Mouse (Mus musculus) adrenal gland, postnatal 25 days (tissue): ENCODE results near the gene Top3a. TPM values are rescaled to one million over a fixed set of nuclear protein-coding genes. Genes with fewer than 3 reads are reported as not detected.
A peak's percentile ranks its signal among the peaks of the same experiment; 100 is the strongest.
"Not testable (repeated sequence)": the region's sequence is repeated elsewhere in the genome, so short reads cannot be mapped to it uniquely, and the experiment has no call there.

Experiments
- DNase-seq: peaks from one replicate; pipeline ENCODE4 v3.0.0; 2021; ENCODE audit warnings: mixed read lengths
- long read RNA-seq: library from polyadenylated mRNA; stranded (forward); transcript quantifications from one replicate; pipeline ENCODE4 v2.0.0, GENCODE M21; 2021
- total RNA-seq: library from RNA; stranded (reverse); gene quantifications from 2 replicates; pipeline ENCODE4 v1.2.3, GENCODE M21; 2021

Gene Top3a
- 13.2 and 13.7 TPM in 2 replicates for total RNA-seq
- long read RNA-seq, partial matches to known transcripts: 5 of 9 reads
- long read RNA-seq, other reads (novel, unspliced or antisense): 2 of 9 reads

DNA sequence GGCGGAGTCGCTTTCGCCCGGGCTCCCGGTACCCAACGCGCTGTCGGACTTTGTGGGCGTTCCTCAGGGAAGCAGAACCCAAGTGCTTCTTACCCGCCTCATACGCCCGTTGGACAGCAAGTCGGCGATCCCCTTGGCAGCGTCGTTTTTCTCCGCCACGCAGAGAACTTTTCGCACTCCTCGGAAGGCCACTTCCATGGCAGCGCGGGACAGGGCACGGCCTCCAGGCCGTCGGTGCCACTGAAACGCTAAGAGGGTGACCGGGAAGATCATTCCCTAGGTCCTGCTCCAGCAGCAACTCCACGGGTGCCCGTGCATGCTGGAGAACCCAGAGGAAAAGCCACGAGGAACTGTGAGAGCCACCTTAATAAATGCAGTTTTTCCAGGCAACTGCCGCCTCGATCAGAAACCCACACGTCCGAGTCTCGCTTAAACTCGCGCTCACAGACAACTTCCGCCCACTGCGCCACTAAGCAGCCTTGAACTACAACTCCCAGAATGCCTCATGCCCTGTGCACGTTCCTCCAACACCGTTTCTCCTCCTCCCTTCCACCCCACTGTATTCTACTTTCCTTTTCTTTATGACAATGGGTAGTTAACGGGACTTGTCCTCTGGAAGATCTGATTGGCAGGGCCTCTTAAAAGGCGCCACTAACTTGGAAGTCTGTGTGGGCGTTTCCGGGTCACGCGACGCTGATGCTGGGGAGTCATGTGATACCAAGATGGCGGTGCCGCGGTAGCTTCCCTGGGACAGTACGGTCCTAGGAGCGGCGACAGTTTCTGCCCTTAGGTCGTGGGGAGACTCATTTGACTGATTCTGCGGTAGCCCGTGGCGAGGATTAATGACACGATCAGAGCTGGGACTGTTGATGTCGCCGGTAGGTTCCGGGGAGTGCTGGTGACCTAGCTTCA, at the start of gene Top3a, which contains the start of gene Smcr8:
Top3a (minus strand) TSS at position 537 of the 912 bp plus-strand sequence.
Smcr8 (plus strand) TSS at position 696 of the 912 bp plus-strand sequence.
- peak; percentile 79 for DNase-seq

GRCm38 (mm10) chr11:60826700-60827099, 49.5 kb upstream of the Top3a start:
- no peak for DNase-seq

GRCm38 (mm10) chr11:60825191-60825590, 48.0 kb upstream of the Top3a start:
- DNase-seq: no peak

- DNase-seq: no peak
Measured at GRCm38 (mm10) chr11:60823771-60824170, 46.6 kb upstream of the Top3a start.

- no peak for DNase-seq
Measured at GRCm38 (mm10) chr11:60816398-60816797, 39.2 kb upstream of the Top3a start.

DNA sequence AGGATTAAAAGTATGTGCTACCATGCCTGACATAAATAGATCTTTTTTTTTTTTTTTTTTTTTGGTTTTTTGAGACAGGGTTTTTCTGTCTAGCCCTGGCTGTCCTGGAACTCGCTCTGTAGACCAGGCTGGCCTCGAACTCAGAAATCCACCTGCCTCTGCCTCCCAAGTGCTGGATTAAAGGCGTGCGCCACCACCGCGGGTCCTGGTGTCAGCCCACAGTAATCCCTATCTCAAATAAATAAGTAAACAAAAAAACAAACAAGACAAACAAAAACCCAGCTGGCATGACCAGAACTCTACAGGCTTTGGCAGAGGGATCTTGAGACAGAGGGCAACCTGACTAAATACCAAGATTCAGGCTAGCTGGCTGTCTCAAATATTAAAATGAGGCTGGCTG, 34.5 kb upstream of the Top3a start, which contains the start of gene Shmt1:
Shmt1 (minus strand) TSS at position 101 of the 400 bp plus-strand sequence.
- not testable (repeated sequence) for DNase-seq

DNA sequence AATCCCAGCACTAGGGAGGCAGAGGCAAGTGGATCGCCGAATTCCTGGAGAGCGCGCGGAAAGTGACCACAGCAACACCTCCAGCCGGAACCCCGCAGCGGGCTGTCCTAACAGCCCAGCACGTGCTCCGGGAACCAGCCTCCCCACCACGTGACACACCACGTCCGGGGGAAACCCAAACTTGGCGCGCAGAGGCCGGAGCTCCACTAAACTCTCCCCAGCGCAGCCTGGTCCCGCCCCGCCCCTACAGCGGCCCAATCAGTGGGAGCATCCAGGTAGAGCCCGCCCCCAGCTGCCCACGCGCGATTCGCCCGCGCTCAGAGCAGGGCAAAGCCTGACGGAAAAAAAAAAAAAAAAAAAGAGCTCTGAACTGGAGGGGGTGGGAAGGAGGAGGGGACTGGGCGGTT, 33.9 kb upstream of the Top3a start:
- peak; percentile 98 for DNase-seq

- no peak for DNase-seq
Measured at GRCm38 (mm10) chr11:60810046-60810965, 33.1 kb upstream of the Top3a start.

DNA sequence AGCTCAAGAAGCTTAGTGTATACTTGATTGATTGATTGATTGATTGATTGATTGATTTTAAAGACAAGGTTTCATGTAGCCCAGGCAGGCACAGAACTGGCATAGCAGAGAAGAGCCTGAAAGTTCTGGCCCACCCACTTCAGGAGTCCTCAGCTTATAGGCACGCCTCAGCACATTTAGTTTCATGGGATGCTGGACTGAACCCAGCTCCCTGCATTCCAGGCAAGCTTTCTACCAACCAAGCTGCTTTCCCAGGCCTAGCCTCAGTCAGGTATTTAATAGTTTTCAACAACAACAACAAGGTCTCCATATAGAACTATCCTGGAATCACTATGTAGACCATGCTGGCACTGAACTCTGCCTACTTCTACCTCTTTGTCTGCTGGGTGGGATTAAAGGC, 32.4 kb upstream of the Top3a start:
- DNase-seq: no peak

GRCm38 (mm10) chr11:60808286-60809070, 31.3 kb upstream of the Top3a start:
- peak; percentile 69 for DNase-seq

GRCm38 (mm10) chr11:60800892-60801291, 23.7 kb upstream of the Top3a start:
- no peak for DNase-seq

DNA sequence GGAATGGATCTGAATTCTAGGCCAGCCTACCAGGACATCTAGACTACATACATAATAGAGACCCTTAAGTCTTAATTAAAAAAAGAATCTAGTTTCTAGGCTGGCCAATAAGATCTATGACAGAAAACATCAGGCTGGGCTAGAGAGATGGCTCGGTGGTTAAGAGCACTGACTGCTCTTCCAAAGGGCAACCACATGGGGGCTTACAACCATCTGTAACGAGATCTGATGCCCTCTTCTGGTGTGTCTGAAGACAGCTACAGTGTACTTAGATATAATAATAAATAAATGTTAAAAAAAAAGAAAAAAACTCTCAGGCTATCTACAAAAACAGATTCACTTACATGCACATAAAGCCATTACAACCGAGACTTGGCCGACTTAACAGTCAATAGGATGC, 22.8 kb upstream of the Top3a start:
- DNase-seq: no peak

DNA sequence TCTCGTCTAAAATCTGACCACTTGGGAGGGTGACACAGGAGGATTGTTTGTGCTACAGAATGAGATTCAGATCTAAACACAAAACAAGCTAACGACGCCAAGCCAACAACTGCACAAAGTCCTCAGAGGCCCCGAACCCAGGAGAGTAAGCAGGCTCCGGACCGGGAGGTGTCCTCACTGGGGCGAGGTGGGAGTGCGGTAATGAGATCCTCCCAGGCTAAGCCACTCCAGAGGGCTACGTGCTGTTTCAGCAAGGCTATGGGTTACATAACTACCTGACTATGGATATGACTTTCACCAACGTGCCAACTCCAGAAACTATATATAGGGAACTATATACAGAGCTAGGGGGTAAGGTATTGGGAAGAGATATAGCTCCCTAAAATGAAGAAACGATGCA, 19.2 kb upstream of the Top3a start:
- DNase-seq: no peak

- DNase-seq: no peak
Measured at GRCm38 (mm10) chr11:60790472-60790871, 13.3 kb upstream of the Top3a start.

GRCm38 (mm10) chr11:60787595-60787994, 10.4 kb upstream of the Top3a start:
- DNase-seq: no peak

DNA sequence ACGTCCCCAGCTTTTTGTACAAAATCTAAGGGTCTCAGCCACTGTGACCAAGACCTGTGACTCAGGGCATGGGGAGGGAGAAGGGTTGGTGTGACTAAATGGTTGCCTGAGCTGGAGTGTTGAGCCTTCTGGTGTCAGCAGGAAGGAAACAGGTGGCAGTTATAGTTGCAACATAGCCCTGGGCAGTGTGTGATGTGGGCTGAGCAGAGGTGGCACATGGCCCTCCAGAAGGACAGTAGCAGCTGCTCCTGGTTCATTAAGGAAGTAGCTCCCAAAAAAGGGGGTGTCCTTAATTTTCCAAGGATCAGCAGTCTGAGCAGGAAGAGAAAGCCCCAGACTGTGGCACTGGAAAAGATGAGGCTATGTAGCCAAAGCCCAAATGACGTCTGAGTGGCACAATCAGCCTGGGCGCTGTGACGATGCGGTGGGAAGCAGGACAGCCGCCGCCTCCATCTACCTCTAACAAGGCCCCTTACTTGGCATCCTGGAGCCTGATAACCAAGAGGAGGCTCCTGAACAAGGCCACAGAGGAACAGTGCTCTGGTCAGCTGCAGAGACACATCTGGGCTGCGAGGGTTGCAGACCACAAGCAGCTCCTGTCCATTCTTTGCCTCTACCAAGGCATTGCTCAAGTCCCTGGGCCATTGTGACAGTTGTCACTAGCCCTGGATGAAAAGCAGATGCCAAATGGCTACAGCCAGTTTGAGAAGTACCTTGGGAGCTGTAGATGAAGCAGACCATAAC, 7.2 kb upstream of the Top3a start:
- DNase-seq: no peak

GRCm38 (mm10) chr11:60779673-60780189, 2.6 kb upstream of the Top3a start:
- no peak for DNase-seq

DNA sequence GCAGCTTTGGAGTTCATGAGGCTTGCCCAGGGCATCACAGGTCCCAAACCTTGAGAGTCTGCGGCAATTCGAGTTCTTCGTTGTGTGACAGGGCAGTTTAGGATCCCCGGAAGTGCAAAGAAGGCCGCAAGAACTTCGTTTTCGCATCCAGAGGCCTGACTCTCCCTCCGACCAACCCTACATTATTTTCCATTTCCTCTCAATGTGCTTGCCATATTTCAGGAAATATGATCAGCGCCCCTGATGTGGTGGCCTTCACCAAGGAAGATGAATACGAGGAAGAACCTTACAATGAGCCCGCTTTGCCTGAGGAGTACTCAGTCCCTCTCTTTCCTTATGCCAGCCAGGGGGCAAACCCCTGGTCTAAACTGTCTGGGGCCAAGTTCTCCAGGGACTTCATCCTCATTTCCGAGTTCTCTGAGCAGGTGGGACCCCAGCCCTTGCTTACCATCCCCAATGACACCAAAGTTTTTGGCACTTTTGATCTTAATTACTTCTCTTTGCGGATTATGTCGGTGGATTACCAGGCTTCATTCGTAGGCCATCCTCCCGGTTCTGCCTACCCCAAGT, 721 bp upstream of the Top3a start:
- DNase-seq: no peak

DNA sequence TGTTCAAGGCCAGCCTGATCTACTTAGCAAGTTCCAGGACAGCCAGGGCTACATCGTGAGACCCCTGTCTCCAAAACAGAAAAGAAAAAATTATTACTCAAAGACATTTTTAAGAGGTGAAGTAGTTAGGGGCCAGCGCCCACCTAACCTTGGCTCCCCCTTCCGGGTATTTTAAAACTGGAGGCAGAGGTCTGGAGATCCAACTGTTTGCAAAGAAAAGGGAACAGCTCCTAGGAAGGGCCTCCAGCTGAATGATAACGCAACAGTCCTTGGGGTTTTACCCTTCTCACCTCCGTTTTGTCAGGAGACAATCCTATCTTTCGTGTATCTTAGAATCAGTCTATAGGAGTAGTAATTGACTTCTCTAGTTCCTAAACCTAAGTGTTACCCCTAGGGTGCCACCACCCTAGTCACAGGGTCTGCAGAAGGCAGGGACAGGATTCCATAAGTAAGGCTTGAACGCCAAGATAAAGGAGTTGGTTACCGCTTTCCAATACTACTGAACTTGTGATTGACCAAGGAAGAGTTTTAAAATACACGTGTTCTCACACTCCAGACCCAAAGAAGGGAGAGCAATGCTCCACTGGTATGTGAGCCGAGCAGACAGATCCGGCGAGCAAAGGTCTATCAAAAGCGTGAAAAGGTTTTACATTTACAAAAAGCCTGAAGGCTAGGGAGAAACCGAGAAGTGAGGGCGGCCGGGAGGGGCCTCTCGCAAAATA, 897 bp downstream of the Top3a start:
- no peak for DNase-seq

DNA sequence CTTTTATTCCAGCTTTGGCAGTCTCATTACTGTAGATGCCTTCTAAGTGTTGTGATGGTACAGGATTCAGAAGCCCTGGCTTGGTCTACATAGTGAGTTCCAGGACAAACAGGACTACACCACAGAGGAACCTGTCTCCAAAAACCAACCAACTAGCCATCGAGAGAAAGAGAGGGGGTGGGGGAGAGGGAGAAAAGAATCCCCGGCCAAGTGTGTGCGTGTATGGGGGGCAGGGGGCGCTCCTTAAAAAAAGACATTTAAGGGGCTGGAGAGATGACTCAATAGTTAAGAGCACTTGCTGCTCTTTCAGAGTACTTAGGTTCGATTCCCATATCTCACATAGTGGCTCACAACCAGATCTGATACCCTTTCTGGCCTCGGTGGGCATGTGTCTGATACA, 1.6 kb downstream of the Top3a start:
- no peak for DNase-seq
